Mouse (Mus musculus) lung, postnatal 0 days (tissue): ENCODE data around the gene Leprot.

Experiments used
- CTCF ChIP-seq: IDR thresholded peaks from 2 replicates; pipeline ENCODE4 v1.5.1; 2016; ENCODE audit warnings: antibody characterized with exemption, mild to moderate bottlenecking
- EP300 ChIP-seq: IDR thresholded peaks from 2 replicates; pipeline ENCODE4 v1.6.1; 2016; ENCODE audit warnings: antibody characterized with exemption, mild to moderate bottlenecking, control low read depth

DNA sequence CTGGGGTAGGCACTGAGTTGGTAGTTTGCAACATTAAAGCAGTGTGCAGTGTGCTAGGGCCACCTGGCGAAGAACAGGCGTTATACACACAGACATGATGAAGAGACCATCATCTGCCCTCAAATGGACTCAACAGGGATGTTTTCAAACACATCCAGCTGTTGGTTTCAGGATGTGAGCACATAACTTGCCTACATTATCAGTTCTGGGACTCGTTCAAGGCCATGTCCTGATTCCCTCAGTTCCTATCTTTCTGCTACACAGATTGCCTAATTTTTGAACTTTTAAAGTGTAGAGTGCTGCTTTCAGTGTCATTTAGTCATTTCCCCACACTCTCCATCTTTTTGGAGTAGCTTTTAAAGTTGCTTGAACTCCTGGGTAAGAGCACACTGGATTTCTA, 35.6 kb downstream of the Leprot start:
- TF ChIP-seq CTCF (no peak), EP300 (no peak)
